Mouse (Mus musculus) testis, adult 2 months (tissue): ENCODE measurements around the gene Ttc37.

Source experiments
- CTCF ChIP-seq: fragments of 200-500 bp; IDR thresholded peaks from 2 replicates; pipeline ENCODE4 v1.5.1; 2012; ENCODE audit warnings: low read depth, mild to moderate bottlenecking, inconsistent platforms, low read length, moderate library complexity; ENCODE audit not compliant: control insufficient read depth, insufficient read depth, insufficient replicate concordance
- POLR2A ChIP-seq: fragments of 200-500 bp; IDR thresholded peaks from 2 replicates; pipeline ENCODE4 v1.6.1; 2012; ENCODE audit warnings: low read depth, mild to moderate bottlenecking, inconsistent platforms, low read length, moderate library complexity; ENCODE audit not compliant: control insufficient read depth

GRCm38 (mm10) chr13:76197297-76197848, 98.8 kb downstream of the Ttc37 start:
- TF ChIP-seq POLR2A = no peak
- no peak for TF ChIP-seq CTCF
